Mouse (Mus musculus): ENCODE measurements around the gene Luzp2. TPM values are rescaled to one million over a fixed set of nuclear protein-coding genes. Genes with fewer than 3 reads are reported as not detected.

Luzp2 gene
- polyA plus RNA-seq, 1 experiment from 2014 or later = 60.2 TPM

DNA sequence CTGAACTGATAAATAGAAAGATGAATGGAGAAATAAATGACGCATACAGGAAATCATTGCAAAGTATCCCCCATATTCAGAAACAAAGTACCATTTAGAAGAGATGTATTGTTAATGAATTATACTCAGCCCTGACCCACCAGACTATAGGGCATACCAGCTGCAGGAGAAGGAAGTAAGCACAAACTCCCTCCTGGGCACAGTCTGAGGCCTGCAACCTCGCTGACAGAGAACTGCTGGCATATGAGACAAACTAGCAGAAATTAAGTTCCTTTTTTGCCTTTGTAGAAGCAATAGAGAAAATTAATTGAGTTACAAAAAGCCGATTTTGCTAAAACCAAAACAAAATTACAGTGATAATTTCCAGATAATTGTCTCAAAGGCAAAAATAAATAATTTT, 355.4 kb downstream of the Luzp2 start:
- WGBS = 80% methylated on average over 3 of the region's 3 CpGs
- no peak overlapping the region for H3K27ac ChIP-seq (replicated peaks; ENCODE audit: low read depth, low read length)
- H3K4me2 ChIP-seq (ENCODE audit: low read length) = no peak overlapping the region
- no peak overlapping the region for H3K9ac ChIP-seq (replicated peaks; ENCODE audit: low read length)
- H3K4me1 ChIP-seq (ENCODE audit: control insufficient read depth, insufficient read depth, low read length) = no peaks in the 10 kb centered on the region
- no peaks in the 10 kb centered on the region for H3K27me3 ChIP-seq (ENCODE audit: control insufficient read depth, insufficient read depth, low read length)
- H3K4me3 ChIP-seq (replicated peaks; ENCODE audit: low read depth, low read length) = no peak overlapping the region
- no peak for ATAC-seq (ENCODE audit: low FRiP score, low TSS enrichment)
- no peak for DNase-seq
- H3K9me3 ChIP-seq (ENCODE audit: control insufficient read depth, low read length) = no peaks in the 10 kb centered on the region
- H3K36me3 ChIP-seq (ENCODE audit: control insufficient read depth, insufficient read depth, low read length) = no peaks in the 10 kb centered on the region

DNA sequence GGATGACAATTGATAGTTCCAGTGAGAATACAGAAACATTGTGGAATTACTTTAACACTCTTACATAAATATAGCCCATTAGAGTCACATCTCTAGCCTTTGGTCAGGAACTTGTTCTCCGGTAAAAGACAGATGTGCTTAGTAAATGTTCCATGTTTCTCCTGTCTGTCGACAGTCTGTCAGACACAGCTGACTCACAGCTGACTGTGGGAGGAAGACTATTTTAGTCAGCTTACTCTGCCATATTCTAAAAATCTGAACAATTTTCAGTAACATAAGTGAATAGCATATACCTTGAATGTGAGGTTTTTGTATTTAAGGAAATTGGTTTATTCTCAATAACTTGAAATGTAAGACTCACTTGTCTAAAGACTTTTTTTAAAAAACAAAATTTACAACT, 363.5 kb downstream of the Luzp2 start:
- no peak for ATAC-seq (ENCODE audit: low FRiP score, low TSS enrichment)
- no peaks in the 10 kb centered on the region for H3K27me3 ChIP-seq (ENCODE audit: control insufficient read depth, insufficient read depth, low read length)
- no peaks in the 10 kb centered on the region for H3K36me3 ChIP-seq (ENCODE audit: control insufficient read depth, insufficient read depth, low read length)
- no peak overlapping the region for H3K9ac ChIP-seq (replicated peaks; ENCODE audit: low read length)
- H3K4me2 ChIP-seq (ENCODE audit: low read length) = no peak overlapping the region
- no peak overlapping the region for H3K27ac ChIP-seq (replicated peaks; ENCODE audit: low read depth, low read length)
- no peaks in the 10 kb centered on the region for H3K9me3 ChIP-seq (ENCODE audit: control insufficient read depth, low read length)
- DNase-seq = no peak
- 89% methylated on average over 2 of the region's 2 CpGs for WGBS
- H3K4me3 ChIP-seq (replicated peaks; ENCODE audit: low read depth, low read length) = no peak overlapping the region
- no peaks in the 10 kb centered on the region for H3K4me1 ChIP-seq (ENCODE audit: control insufficient read depth, insufficient read depth, low read length)

DNA sequence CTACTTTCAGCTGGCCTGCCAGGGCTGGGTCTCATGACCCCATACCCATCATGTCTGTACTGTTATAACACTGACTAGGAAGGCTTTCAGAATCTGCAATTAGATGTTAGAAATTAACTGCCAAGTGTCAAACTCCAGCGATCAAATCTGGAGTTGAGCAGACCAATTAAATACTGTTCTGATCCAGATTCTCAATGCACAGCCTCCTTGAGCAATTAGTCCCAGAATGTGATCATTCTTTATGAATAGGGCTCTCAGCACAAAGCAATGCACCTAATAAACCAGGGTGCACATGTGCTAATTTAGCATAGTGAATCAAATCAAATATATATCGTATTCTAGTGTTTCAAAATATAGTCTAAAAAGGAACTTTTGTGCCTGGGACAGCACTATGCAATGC, 387.7 kb downstream of the Luzp2 start:
- Histone ChIP-seq H3K4me3 (replicated peaks; ENCODE audit: low read depth, low read length) (no peak overlapping the region), H3K9me3 (ENCODE audit: control insufficient read depth, low read length) (no peaks in the 10 kb centered on the region), H3K36me3 (ENCODE audit: control insufficient read depth, insufficient read depth, low read length) (no peaks in the 10 kb centered on the region), H3K4me1 (ENCODE audit: control insufficient read depth, insufficient read depth, low read length) (no peaks in the 10 kb centered on the region), H3K4me2 (ENCODE audit: low read length) (no peak overlapping the region), H3K9ac (replicated peaks; ENCODE audit: low read length) (no peak overlapping the region), H3K27ac (replicated peaks; ENCODE audit: low read depth, low read length) (no peak overlapping the region), H3K27me3 (ENCODE audit: control insufficient read depth, insufficient read depth, low read length) (no peaks in the 10 kb centered on the region)
- DNase-seq (no peak), ATAC-seq (ENCODE audit: low FRiP score, low TSS enrichment) (no peak)
- WGBS = 85% methylated on average over 2 of the region's 2 CpGs

DNA sequence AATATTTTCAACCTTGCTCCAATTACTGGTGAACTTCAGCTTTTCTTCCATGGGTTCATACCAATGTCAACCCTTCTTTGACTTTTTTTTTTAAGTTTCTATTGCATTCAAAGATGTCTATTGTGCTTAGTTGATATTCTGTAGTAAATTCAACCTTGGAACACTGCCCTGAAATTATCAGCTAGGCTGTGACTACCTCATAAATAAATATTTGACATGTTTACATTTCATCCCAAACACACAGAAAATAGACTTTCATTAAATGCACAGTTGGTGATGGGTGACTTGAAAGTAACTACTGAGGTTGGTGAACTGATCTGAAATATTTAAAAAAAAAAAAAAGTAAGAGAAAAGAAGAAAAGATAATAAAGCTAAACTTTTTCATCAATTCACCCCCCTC, 394.1 kb downstream of the Luzp2 start:
- Histone ChIP-seq H3K9me3 (ENCODE audit: control insufficient read depth, low read length) (no peaks in the 10 kb centered on the region), H3K4me2 (ENCODE audit: low read length) (no peak overlapping the region), H3K27me3 (ENCODE audit: control insufficient read depth, insufficient read depth, low read length) (no peaks in the 10 kb centered on the region), H3K27ac (replicated peaks; ENCODE audit: low read depth, low read length) (no peak overlapping the region), H3K36me3 (ENCODE audit: control insufficient read depth, insufficient read depth, low read length) (no peaks in the 10 kb centered on the region), H3K4me3 (replicated peaks; ENCODE audit: low read depth, low read length) (no peak overlapping the region), H3K9ac (replicated peaks; ENCODE audit: low read length) (no peak overlapping the region), H3K4me1 (ENCODE audit: control insufficient read depth, insufficient read depth, low read length) (no peaks in the 10 kb centered on the region)
- no peak for ATAC-seq (ENCODE audit: low FRiP score, low TSS enrichment)
- no peak for DNase-seq
